Mouse (Mus musculus) liver, embryonic 11.5 days (tissue): ENCODE data around the gene Med13. TPM values are rescaled to one million over a fixed set of nuclear protein-coding genes. Genes with fewer than 3 reads are reported as not detected.

ENCODE experiments used
- ATAC-seq: fragments of 200-750 bp; cut with Nextera tagmentation; replicated peaks from 2 replicates; pipeline ENCODE4 v1.8.0; 2017; ENCODE audit warnings: moderate number of reproducible peaks, mild to moderate bottlenecking, moderate TSS enrichment, moderate library complexity; ENCODE audit not compliant: low FRiP score
- DNase-seq: peaks from one replicate; pipeline ENCODE4 v3.0.0-alpha.2; 2017; ENCODE audit warnings: low spot score
- H3K27ac ChIP-seq: fragments of 300-500 bp; sonication (generic); 2 replicates; pipeline ENCODE4 v1.5.1; 2014; ENCODE audit warnings: mild to moderate bottlenecking, low read depth, low read length, control low read depth
- H3K27me3 ChIP-seq: fragments of 300-500 bp; sonication (generic); replicated peaks from 2 replicates; pipeline ENCODE4 v1.6.1; 2014; ENCODE audit warnings: low read length, mixed read lengths; ENCODE audit not compliant: control insufficient read depth, insufficient read depth
- H3K36me3 ChIP-seq: fragments of 300-500 bp; sonication (generic); 2 replicates; pipeline ENCODE4 v1.6.1; 2014; ENCODE audit warnings: mild to moderate bottlenecking, low read length, moderate library complexity, mixed read lengths; ENCODE audit not compliant: control insufficient read depth, insufficient read depth
- H3K4me1 ChIP-seq: fragments of 300-500 bp; sonication (generic); replicated peaks from 2 replicates; pipeline ENCODE4 v1.6.1; 2014; ENCODE audit warnings: low read length, mixed read lengths; ENCODE audit not compliant: control insufficient read depth, insufficient read depth
- H3K4me2 ChIP-seq: fragments of 300-500 bp; sonication (generic); 2 replicates; pipeline ENCODE4 v1.6.1; 2014; ENCODE audit warnings: mild to moderate bottlenecking, control low read depth, moderate library complexity
- H3K4me3 ChIP-seq: fragments of 300-500 bp; sonication (generic); 2 replicates; pipeline ENCODE4 v1.5.1; 2014; ENCODE audit warnings: low read depth, low read length, control low read depth
- H3K9ac ChIP-seq: fragments of 300-500 bp; sonication (generic); 2 replicates; pipeline ENCODE4 v1.6.1; 2014; ENCODE audit warnings: low read depth, low read length, control low read depth
- H3K9me3 ChIP-seq: fragments of 300-500 bp; sonication (generic); 2 replicates; pipeline ENCODE4 v1.6.1; 2016; ENCODE audit warnings: low read length, inconsistent platforms, mixed read lengths; ENCODE audit not compliant: control insufficient read depth
- WGBS: fragments of 180-500 bp; shearing (Covaris S2); extraction: QIAGEN DNeasy Blood & Tissue Kit; methylation state at CpG from one replicate; pipeline ENCODE4 v1.1.7; 2014; 5-methylcytosine and 5-hydroxymethylcytosine counted together
- polyA plus RNA-seq: library from polyadenylated mRNA; unstranded; fragments of >200 nt; fragmentation: Nextera tagmentation; extraction: Ambion mirVana; gene quantifications from 2 replicates; pipeline ENCODE4 v1.2.1, GENCODE M21; 2014

The Med13 gene
- polyA plus RNA-seq, 1 experiment from 2014 or later, result 8.9 TPM

- H3K4me1 ChIP-seq, result no peaks in the 10 kb centered on the region
- H3K9ac ChIP-seq, result no peak overlapping the region
- no peak overlapping the region for H3K4me2 ChIP-seq
- no peaks in the 10 kb centered on the region for H3K27me3 ChIP-seq
- H3K9me3 ChIP-seq, result no peaks in the 10 kb centered on the region
- no peak overlapping the region for H3K27ac ChIP-seq
- no peak overlapping the region for H3K4me3 ChIP-seq
- DNase-seq, result no peak
- 85% methylated on average over 8 of the region's 8 CpGs for WGBS
- peaks cover 40% of the 10 kb centered on the region for H3K36me3 ChIP-seq
- no peak for ATAC-seq
These were observed 71.7 kb downstream of the Med13 start for GRCm38 (mm10) chr11:86285729-86286128.

GRCm38 (mm10) chr11:86278442-86279102 lies 78.8 kb downstream of the Med13 start:
- peaks cover 21% of the 10 kb centered on the region; the same call in 1 of the 2 replicates for H3K36me3 ChIP-seq
- no peak overlapping the region for H3K4me3 ChIP-seq
- no peaks in the 10 kb centered on the region for H3K27me3 ChIP-seq
- DNase-seq (no peak), ATAC-seq (no peak)
- H3K9ac ChIP-seq, result no peak overlapping the region
- H3K9me3 ChIP-seq, result no peaks in the 10 kb centered on the region
- no peaks in the 10 kb centered on the region for H3K4me1 ChIP-seq
- WGBS, result 94% methylated on average over 6 of the region's 6 CpGs
- no peak overlapping the region for H3K27ac ChIP-seq
- no peak overlapping the region for H3K4me2 ChIP-seq

- peak within 1 kb of the TSS; percentile 59; the same call in 1 of the 2 replicates for H3K27ac ChIP-seq
- H3K27me3 ChIP-seq, result no peaks in the 10 kb centered on the region
- peaks cover 9% of the 10 kb centered on the region for H3K4me1 ChIP-seq
- ATAC-seq (peak; percentile 87), DNase-seq (peak; percentile 88)
- 5% methylated on average over 32 of the region's 32 CpGs for WGBS
- peak within 1 kb of the TSS; percentile 87 for H3K9ac ChIP-seq
- H3K4me2 ChIP-seq, result peak within 1 kb of the TSS; percentile 63
- H3K9me3 ChIP-seq, result no peaks in the 10 kb centered on the region
- H3K4me3 ChIP-seq, result peak within 1 kb of the TSS; percentile 71
- no peaks in the 10 kb centered on the region; the same call in 1 of the 2 replicates for H3K36me3 ChIP-seq
These were observed 99.8 kb downstream of the Med13 start, which contains the start of gene Ints2 for GRCm38 (mm10) chr11:86257460-86258076. Gene Ints2 (minus strand): TSS chr11:86257575.

GRCm38 (mm10) chr11:86257054-86257453 lies 100.3 kb downstream of the Med13 start:
- peak overlapping the region; percentile 59; the same call in 1 of the 2 replicates for H3K27ac ChIP-seq
- peaks cover under 1% of the 10 kb centered on the region for H3K36me3 ChIP-seq
- H3K9ac ChIP-seq, result peak overlapping the region; percentile 87
- no peaks in the 10 kb centered on the region for H3K27me3 ChIP-seq
- ATAC-seq (peak; percentile 48), DNase-seq (no peak)
- H3K4me3 ChIP-seq, result peak overlapping the region; percentile 71
- H3K9me3 ChIP-seq, result no peaks in the 10 kb centered on the region
- H3K4me2 ChIP-seq, result peak overlapping the region; percentile 63
- H3K4me1 ChIP-seq, result peaks cover 9% of the 10 kb centered on the region
- WGBS, result under 1% methylated on average over 22 of the region's 22 CpGs

DNA sequence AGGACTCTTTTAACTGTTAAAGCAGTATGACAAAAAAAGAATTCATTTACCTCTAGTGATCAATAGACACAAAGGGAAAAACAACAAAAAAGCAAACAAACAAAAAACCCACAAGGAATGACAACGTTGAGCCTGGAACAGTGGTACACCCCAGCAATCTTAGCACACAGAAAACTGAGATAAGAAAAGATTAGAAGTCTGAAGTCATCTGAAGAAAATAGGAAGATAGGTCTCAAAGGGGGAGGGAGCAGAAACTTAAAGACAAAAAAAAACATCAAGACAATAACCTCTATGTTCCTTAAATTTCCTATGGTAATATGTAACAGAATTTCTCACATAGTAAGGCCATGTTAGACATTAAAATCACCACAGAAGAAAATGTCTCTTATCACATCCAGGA lies 104.1 kb downstream of the Med13 start:
- H3K27me3 ChIP-seq, result no peaks in the 10 kb centered on the region
- peaks cover 12% of the 10 kb centered on the region for H3K36me3 ChIP-seq
- no peak overlapping the region for H3K4me3 ChIP-seq
- no peak overlapping the region for H3K4me2 ChIP-seq
- DNase-seq (no peak), ATAC-seq (no peak)
- peaks cover 9% of the 10 kb centered on the region for H3K4me1 ChIP-seq
- H3K27ac ChIP-seq, result no peak overlapping the region
- H3K9me3 ChIP-seq, result no peaks in the 10 kb centered on the region
- WGBS, result 44% methylated on average over 1 of the region's 1 CpGs
- no peak overlapping the region for H3K9ac ChIP-seq

DNA sequence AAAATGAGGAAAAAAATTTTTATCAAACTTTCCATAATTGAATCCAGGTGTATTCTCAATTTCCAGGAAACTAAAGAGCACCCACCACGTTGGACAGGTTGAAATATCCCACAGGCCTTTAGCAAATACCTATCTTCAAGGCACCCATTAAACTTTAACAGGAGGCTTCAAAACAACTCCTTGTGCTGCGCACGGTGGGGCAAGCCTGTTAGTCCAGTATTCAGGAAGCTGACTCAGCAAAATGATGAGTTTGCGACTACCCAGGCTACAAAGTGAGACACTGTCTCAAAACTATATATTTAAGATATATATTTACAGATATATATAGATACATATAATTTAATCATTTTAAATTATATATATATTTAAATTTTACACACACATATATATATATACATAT lies 125.0 kb downstream of the Med13 start:
- H3K9me3 ChIP-seq, result no peaks in the 10 kb centered on the region
- peaks cover 12% of the 10 kb centered on the region; the same call in 1 of the 2 replicates for H3K36me3 ChIP-seq
- H3K27ac ChIP-seq, result no peak overlapping the region
- ATAC-seq (no peak), DNase-seq (no peak)
- H3K4me2 ChIP-seq, result no peak overlapping the region
- H3K9ac ChIP-seq, result no peak overlapping the region
- no peaks in the 10 kb centered on the region for H3K27me3 ChIP-seq
- no peak overlapping the region for H3K4me3 ChIP-seq
- no peaks in the 10 kb centered on the region for H3K4me1 ChIP-seq
- 78% methylated on average over 4 of the region's 4 CpGs for WGBS

DNA sequence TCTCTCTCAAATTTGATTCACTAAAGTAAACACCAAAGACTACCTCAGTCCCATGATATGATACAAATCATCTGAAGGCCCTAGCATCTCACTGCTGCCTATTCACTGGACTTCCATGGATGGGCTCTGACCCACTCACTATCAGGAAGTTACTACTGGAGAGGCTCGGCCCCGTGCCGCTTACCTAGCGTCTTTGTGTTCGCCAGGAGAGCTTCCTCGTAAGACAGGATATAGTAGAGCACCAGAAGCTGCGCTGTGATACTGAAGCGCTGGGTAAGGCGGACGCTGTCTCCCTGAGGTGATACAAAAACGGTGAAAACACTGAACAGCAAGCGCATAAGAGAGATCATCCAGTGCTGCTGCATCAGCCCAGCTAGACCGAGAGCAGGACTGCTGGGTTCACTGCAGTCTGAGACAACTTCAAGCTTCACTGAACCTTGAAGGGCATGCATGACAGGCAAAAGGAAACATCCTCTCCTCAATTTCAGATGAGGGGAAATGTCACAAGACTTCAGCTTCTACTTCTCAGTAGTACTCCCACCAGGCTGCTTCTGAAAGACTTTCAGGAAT lies 125.5 kb downstream of the Med13 start:
- WGBS, result 91% methylated on average over 13 of the region's 13 CpGs
- Histone ChIP-seq H3K27ac (no peak overlapping the region), H3K4me2 (no peak overlapping the region), H3K4me3 (no peak overlapping the region), H3K4me1 (no peaks in the 10 kb centered on the region), H3K27me3 (no peaks in the 10 kb centered on the region), H3K36me3 (peaks cover 13% of the 10 kb centered on the region; the same call in 1 of the 2 replicates), H3K9me3 (no peaks in the 10 kb centered on the region), H3K9ac (no peak overlapping the region)
- DNase-seq (no peak), ATAC-seq (no peak)

GRCm38 (mm10) chr11:86226646-86227180 lies 130.7 kb downstream of the Med13 start:
- H3K9me3 ChIP-seq, result no peaks in the 10 kb centered on the region
- no peak for DNase-seq
- no peaks in the 10 kb centered on the region for H3K27me3 ChIP-seq
- no peak overlapping the region for H3K9ac ChIP-seq
- no peak for ATAC-seq
- peaks cover 21% of the 10 kb centered on the region; the same call in 1 of the 2 replicates for H3K36me3 ChIP-seq
- no peak overlapping the region for H3K27ac ChIP-seq
- no peaks in the 10 kb centered on the region for H3K4me1 ChIP-seq
- no peak overlapping the region for H3K4me2 ChIP-seq
- no peak overlapping the region for H3K4me3 ChIP-seq
- WGBS, result 88% methylated on average over 8 of the region's 8 CpGs
